Mouse (Mus musculus) forebrain, embryonic 14.5 days (tissue): ENCODE measurements at regions not wholly inside any gene's neighbourhood (a gene's known extent, or its start where the extent isn't known, plus 50 kb on each side); places are given as distances from the start of the nearest gene placed in this dataset.

ENCODE experiments used
- ATAC-seq: fragments of 200-750 bp; cut with Nextera tagmentation; 2 replicates; pipeline ENCODE4 v1.8.0; 2017; ENCODE audit warnings: mild to moderate bottlenecking, moderate library complexity
- DNase-seq: peaks from one replicate; pipeline ENCODE4 v3.0.0-alpha.2; 2015; ENCODE audit warnings: low spot score
- H3K27ac ChIP-seq: fragments of 300-500 bp; sonication (generic); 2 replicates; pipeline ENCODE4 v1.5.1; 2014; ENCODE audit warnings: low read depth, mild to moderate bottlenecking, control low read depth, low read length, moderate library complexity
- H3K27me3 ChIP-seq: fragments of 300-500 bp; sonication (generic); replicated peaks from 2 replicates; pipeline ENCODE4 v1.6.1; 2014; ENCODE audit warnings: low read length, control low read depth, mixed read lengths; ENCODE audit not compliant: control insufficient read depth, insufficient read depth
- H3K36me3 ChIP-seq: fragments of 300-500 bp; sonication (generic); 2 replicates; pipeline ENCODE4 v1.6.1; 2014; ENCODE audit warnings: low read length, control low read depth; ENCODE audit not compliant: control insufficient read depth, insufficient read depth
- H3K4me1 ChIP-seq: fragments of 300-500 bp; sonication (generic); 2 replicates; pipeline ENCODE4 v1.6.1; 2014; ENCODE audit warnings: antibody characterized with exemption, low read length, control low read depth; ENCODE audit not compliant: control insufficient read depth, insufficient read depth
- H3K4me2 ChIP-seq: fragments of 300-500 bp; sonication (generic); 2 replicates; pipeline ENCODE4 v1.6.1; 2014; ENCODE audit warnings: mild to moderate bottlenecking, control low read depth, low read length
- H3K4me3 ChIP-seq: fragments of 300-500 bp; sonication (generic); 2 replicates; pipeline ENCODE4 v1.5.1; 2014; ENCODE audit warnings: low read depth, low read length, control low read depth
- H3K9ac ChIP-seq: fragments of 300-500 bp; sonication (generic); 2 replicates; pipeline ENCODE4 v1.6.1; 2014; ENCODE audit warnings: mild to moderate bottlenecking, low read length, control low read depth, moderate library complexity
- H3K9me3 ChIP-seq: fragments of 300-500 bp; sonication (generic); replicated peaks from 2 replicates; pipeline ENCODE4 v1.6.1; 2016; ENCODE audit warnings: low read length, control low read depth, mixed read lengths; ENCODE audit not compliant: control insufficient read depth
- WGBS: fragments of 180-500 bp; shearing (Covaris S2); extraction: QIAGEN DNeasy Blood & Tissue Kit; methylation state at CpG from one replicate; pipeline ENCODE4 v1.1.7; 2014; 5-methylcytosine and 5-hydroxymethylcytosine counted together

GRCm38 (mm10) chr5:42364116-42364515, 296.4 kb downstream of the Gm16223 start:
- no peak overlapping the region for H3K27ac ChIP-seq
- no peaks in the 10 kb centered on the region for H3K27me3 ChIP-seq
- H3K4me2 ChIP-seq = no peak overlapping the region
- H3K9me3 ChIP-seq = no peaks in the 10 kb centered on the region
- WGBS = 82% methylated on average over 4 of the region's 4 CpGs
- no peak overlapping the region for H3K4me3 ChIP-seq
- no peaks in the 10 kb centered on the region for H3K36me3 ChIP-seq
- no peak overlapping the region for H3K9ac ChIP-seq
- H3K4me1 ChIP-seq = no peaks in the 10 kb centered on the region
- no peak for DNase-seq
- ATAC-seq = no peak

GRCm38 (mm10) chr5:42387959-42388358, 320.2 kb downstream of the Gm16223 start:
- H3K9me3 ChIP-seq = no peaks in the 10 kb centered on the region
- no peak overlapping the region for H3K4me2 ChIP-seq
- H3K36me3 ChIP-seq = no peaks in the 10 kb centered on the region
- no peak overlapping the region for H3K4me3 ChIP-seq
- DNase-seq = no peak
- WGBS = 86% methylated on average over 1 of the region's 1 CpGs
- H3K9ac ChIP-seq = no peak overlapping the region
- no peaks in the 10 kb centered on the region for H3K4me1 ChIP-seq
- no peak overlapping the region for H3K27ac ChIP-seq
- no peak for ATAC-seq
- no peaks in the 10 kb centered on the region for H3K27me3 ChIP-seq

GRCm38 (mm10) chr5:42396695-42397094, 328.9 kb downstream of the Gm16223 start:
- Histone ChIP-seq H3K4me3 (no peak overlapping the region), H3K27me3 (no peaks in the 10 kb centered on the region), H3K4me2 (no peak overlapping the region), H3K36me3 (no peaks in the 10 kb centered on the region), H3K9ac (no peak overlapping the region), H3K9me3 (no peaks in the 10 kb centered on the region), H3K27ac (no peak overlapping the region), H3K4me1 (no peaks in the 10 kb centered on the region)
- ATAC-seq = peak; percentile 71; the same call in 1 of the 2 replicates
- DNase-seq = peak; percentile 39

GRCm38 (mm10) chr5:42409981-42410380, 342.2 kb downstream of the Gm16223 start:
- no peak overlapping the region for H3K4me2 ChIP-seq
- DNase-seq (no peak), ATAC-seq (no peak)
- no peaks in the 10 kb centered on the region for H3K9me3 ChIP-seq
- H3K4me3 ChIP-seq = no peak overlapping the region
- H3K27ac ChIP-seq = no peak overlapping the region
- no peaks in the 10 kb centered on the region for H3K36me3 ChIP-seq
- no peak overlapping the region for H3K9ac ChIP-seq
- H3K27me3 ChIP-seq = no peaks in the 10 kb centered on the region
- no peaks in the 10 kb centered on the region for H3K4me1 ChIP-seq

- Histone ChIP-seq H3K36me3 (no peaks in the 10 kb centered on the region), H3K4me2 (no peak overlapping the region), H3K9ac (no peak overlapping the region), H3K27ac (no peak overlapping the region), H3K4me1 (no peaks in the 10 kb centered on the region), H3K4me3 (no peak overlapping the region), H3K27me3 (no peaks in the 10 kb centered on the region), H3K9me3 (no peaks in the 10 kb centered on the region)
- 29% methylated on average over 1 of the region's 1 CpGs for WGBS
- ATAC-seq (peak; percentile 58), DNase-seq (peak; percentile 75)
Observed at GRCm38 (mm10) chr5:42412296-42412695, 344.5 kb downstream of the Gm16223 start.

- Histone ChIP-seq H3K4me3 (no peak overlapping the region), H3K4me1 (no peaks in the 10 kb centered on the region), H3K9ac (no peak overlapping the region), H3K4me2 (no peak overlapping the region), H3K9me3 (no peaks in the 10 kb centered on the region), H3K36me3 (no peaks in the 10 kb centered on the region), H3K27ac (no peak overlapping the region), H3K27me3 (no peaks in the 10 kb centered on the region)
- ATAC-seq (no peak), DNase-seq (no peak)
- WGBS = 54% methylated on average over 3 of the region's 3 CpGs
Observed at GRCm38 (mm10) chr5:42425902-42426301, 358.1 kb downstream of the Gm16223 start.

GRCm38 (mm10) chr5:42433147-42433546, 365.4 kb downstream of the Gm16223 start:
- no peaks in the 10 kb centered on the region for H3K4me1 ChIP-seq
- H3K36me3 ChIP-seq = no peaks in the 10 kb centered on the region
- ATAC-seq (peak; percentile 63; the same call in 1 of the 2 replicates), DNase-seq (peak; percentile 17)
- no peaks in the 10 kb centered on the region for H3K27me3 ChIP-seq
- no peak overlapping the region for H3K9ac ChIP-seq
- 84% methylated on average over 3 of the region's 3 CpGs for WGBS
- no peak overlapping the region for H3K27ac ChIP-seq
- no peak overlapping the region for H3K4me2 ChIP-seq
- no peak overlapping the region for H3K4me3 ChIP-seq
- H3K9me3 ChIP-seq = no peaks in the 10 kb centered on the region

- H3K36me3 ChIP-seq = no peaks in the 10 kb centered on the region
- H3K4me2 ChIP-seq = no peak overlapping the region
- no peaks in the 10 kb centered on the region for H3K9me3 ChIP-seq
- no peaks in the 10 kb centered on the region for H3K27me3 ChIP-seq
- H3K4me3 ChIP-seq = no peak overlapping the region
- no peak overlapping the region for H3K9ac ChIP-seq
- 90% methylated on average over 2 of the region's 2 CpGs for WGBS
- H3K4me1 ChIP-seq = no peaks in the 10 kb centered on the region
- ATAC-seq (no peak), DNase-seq (no peak)
- no peak overlapping the region for H3K27ac ChIP-seq
Observed at GRCm38 (mm10) chr5:42448644-42449043, 380.9 kb downstream of the Gm16223 start.

- H3K27ac ChIP-seq = no peak overlapping the region
- H3K4me2 ChIP-seq = no peak overlapping the region
- ATAC-seq = no peak
- DNase-seq = no peak
- 82% methylated on average over 2 of the region's 2 CpGs for WGBS
- H3K36me3 ChIP-seq = no peaks in the 10 kb centered on the region
- no peaks in the 10 kb centered on the region for H3K4me1 ChIP-seq
- H3K27me3 ChIP-seq = no peaks in the 10 kb centered on the region
- H3K9ac ChIP-seq = no peak overlapping the region
- H3K9me3 ChIP-seq = no peaks in the 10 kb centered on the region
- no peak overlapping the region for H3K4me3 ChIP-seq
Observed at GRCm38 (mm10) chr5:42449581-42449980, 381.8 kb downstream of the Gm16223 start.
